Mouse (Mus musculus): ENCODE data around the gene Exph5.

Exph5 gene

GRCm38 (mm10) chr9:53356219-53357155, 55.0 kb downstream of the Exph5 start:
- DNase-seq (ENCODE audit: low spot score in 2 of 2): no peak

GRCm38 (mm10) chr9:53371339-53371738, 69.9 kb downstream of the Exph5 start:
- no peak for DNase-seq (ENCODE audit: low spot score in 2 of 2)

GRCm38 (mm10) chr9:53375907-53376306, 74.4 kb downstream of the Exph5 start:
- no peak for DNase-seq (ENCODE audit: low spot score in 2 of 2)

- no peak for DNase-seq (ENCODE audit: low spot score in 2 of 2)
Measured at GRCm38 (mm10) chr9:53376820-53377219, 75.3 kb downstream of the Exph5 start.

- DNase-seq (ENCODE audit: low spot score in 2 of 2): no peak
Measured at GRCm38 (mm10) chr9:53377597-53377996, 76.1 kb downstream of the Exph5 start.

GRCm38 (mm10) chr9:53378171-53378570, 76.7 kb downstream of the Exph5 start:
- DNase-seq (ENCODE audit: low spot score in 2 of 2): no peak

- DNase-seq (ENCODE audit: low spot score in 2 of 2): no peak
Measured at GRCm38 (mm10) chr9:53380595-53380994, 79.1 kb downstream of the Exph5 start.

DNA sequence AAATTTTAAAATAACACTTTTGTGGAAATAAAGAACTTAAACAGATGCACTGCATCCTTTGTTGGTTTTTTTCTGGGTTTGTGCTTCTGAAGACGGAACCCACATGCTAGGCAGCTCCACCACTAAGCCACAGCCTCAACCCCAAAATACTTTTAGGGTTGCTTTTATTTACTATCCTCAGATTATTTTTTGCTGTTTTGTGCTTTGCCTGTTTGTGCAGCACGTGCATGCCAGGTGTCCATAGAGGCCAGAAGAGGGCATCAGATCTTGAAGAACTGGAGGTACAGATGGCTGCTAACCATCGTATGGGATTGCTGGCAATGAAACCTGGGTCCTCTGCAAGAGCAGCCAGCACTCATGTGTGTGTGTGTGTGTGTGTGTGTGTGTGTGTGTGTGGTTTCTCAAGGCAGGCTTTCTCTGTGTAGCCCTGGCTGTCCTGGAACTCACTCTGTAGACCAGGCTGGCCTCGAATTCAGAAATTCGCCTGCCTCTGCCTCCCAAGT, 79.7 kb downstream of the Exph5 start:
- no peak for DNase-seq (ENCODE audit: low spot score in 2 of 2)

DNA sequence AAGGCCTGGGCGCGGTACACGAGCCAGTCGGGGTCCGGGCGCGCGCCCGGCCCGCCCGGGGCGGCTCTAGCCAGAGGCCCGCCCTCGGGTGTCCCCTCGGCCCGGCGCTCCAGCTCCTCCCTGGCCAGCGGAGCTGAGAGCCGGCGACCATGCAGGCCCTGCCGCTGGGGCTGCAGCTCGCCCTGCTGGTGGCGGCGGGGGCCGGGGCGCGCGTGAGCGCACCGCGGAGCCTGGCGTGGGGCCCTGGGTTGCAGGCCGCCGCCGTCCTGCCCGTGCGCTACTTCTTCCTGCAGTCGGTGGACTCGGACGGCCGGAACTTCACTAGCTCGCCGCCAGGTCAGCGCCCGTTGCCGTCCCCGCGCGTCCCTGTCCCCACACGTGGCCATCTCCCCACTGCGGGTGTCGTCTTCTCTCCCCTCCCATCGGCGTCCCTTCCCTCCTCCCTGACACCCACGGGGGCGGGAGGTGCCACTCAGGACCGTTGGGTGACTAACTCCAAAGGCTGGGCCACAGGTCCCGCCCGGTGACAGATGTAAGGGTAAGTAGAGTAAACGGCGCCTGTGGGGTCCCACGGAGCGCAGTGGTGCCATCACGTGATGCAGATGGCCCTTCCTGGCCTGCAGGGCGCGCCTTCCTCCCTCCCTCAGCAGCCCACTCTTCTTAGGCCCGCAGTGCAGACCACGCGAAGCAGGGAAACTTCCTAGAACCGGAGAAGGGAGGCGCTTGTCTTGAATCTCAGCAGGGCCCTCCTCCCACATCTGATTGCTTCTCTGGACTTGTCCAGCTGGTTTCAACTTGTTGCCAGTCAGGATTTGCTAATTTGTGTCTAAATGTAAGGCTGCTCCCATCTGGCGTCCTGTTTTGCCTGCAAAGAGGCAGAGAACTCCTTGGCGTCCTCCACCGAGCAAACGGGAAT, 82.7 kb downstream of the Exph5 start, which contains the start of gene Kdelc2:
Gene Kdelc2, plus strand, starts transcription at position 75 of the 916 bp plus-strand sequence.
- DNase-seq (ENCODE audit: low spot score in 2 of 2): peak; percentile 76 to 81

DNA sequence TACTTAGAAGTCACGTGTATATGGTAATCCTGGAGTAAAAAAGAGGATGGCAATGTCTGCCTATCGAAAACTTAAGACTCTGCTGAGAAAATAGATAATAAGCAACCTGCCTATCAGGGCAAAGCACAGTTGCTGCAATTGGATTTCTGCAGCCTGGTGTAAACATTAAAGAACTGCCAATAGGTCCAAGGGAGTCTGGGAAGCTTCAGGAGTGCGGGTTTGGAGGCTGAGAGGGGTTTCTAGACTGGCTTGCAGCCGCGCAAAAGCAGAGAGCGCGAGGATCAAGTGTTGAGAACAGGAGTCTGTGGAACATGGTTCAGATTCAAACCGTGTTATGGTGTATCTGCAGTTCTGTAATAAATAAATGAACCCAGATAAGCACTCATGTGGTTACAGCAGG, 83.4 kb downstream of the Exph5 start:
- no peak for DNase-seq (ENCODE audit: low spot score in 2 of 2)

DNA sequence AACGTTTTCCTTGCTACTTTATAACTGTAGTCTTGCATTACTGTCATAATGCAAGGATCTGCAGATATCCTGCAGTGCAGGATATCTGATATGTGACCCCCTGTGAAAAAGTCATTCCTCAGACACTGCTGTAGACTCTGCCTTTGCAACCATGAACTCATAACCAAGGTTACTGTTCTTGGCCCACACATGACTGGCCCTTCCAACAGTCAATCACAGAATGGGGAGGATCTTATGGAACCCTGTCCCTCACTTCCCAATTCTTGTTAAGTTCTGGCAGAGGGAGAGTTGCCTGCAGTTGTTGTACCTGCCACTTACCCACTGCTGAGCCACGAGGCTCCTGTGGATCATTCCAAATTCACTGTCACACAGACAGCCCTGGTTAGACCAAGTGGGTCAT, 86.0 kb downstream of the Exph5 start:
- no peak for DNase-seq (ENCODE audit: low spot score in 2 of 2)

DNA sequence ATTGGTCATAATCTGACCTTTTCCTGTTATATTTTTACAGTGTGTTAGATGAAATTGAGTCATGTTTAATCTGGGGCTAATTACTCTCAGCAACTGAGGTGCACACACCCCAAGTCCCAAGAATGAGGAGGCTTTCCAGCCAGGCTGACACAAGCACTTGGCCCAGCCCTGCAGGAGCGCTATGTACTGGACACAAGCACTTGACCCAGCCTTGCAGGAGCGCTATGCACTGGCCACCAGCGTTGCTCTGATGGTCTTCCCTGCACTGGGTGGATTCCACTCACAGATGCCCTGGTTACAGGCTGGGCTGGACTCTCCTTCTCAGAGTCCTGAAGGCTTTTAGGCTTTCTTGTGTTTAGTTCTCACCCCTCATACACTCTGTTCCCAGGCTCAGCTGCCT, 87.6 kb downstream of the Exph5 start:
- no peak for DNase-seq (ENCODE audit: low spot score in 2 of 2)

DNA sequence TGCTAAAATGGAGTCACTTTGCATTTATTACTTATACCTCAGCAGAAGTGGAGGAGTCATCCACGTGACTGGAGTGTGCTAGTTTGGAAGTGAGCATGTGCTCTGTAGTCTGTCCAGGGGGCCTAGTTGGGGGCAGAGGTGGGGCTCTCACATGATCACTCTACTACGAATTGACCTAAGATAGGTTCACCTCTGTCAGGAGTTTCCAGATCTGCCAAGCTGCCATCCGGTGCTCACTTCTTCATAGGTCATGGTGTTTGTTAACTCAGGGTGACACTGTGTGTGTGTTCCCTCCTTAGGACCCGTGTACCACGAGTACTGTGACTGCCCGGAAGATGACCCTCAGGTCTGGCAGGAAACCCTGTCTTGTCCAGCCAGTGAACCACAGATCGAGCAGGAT, 88.7 kb downstream of the Exph5 start:
- DNase-seq (ENCODE audit: low spot score in 2 of 2): no peak

DNA sequence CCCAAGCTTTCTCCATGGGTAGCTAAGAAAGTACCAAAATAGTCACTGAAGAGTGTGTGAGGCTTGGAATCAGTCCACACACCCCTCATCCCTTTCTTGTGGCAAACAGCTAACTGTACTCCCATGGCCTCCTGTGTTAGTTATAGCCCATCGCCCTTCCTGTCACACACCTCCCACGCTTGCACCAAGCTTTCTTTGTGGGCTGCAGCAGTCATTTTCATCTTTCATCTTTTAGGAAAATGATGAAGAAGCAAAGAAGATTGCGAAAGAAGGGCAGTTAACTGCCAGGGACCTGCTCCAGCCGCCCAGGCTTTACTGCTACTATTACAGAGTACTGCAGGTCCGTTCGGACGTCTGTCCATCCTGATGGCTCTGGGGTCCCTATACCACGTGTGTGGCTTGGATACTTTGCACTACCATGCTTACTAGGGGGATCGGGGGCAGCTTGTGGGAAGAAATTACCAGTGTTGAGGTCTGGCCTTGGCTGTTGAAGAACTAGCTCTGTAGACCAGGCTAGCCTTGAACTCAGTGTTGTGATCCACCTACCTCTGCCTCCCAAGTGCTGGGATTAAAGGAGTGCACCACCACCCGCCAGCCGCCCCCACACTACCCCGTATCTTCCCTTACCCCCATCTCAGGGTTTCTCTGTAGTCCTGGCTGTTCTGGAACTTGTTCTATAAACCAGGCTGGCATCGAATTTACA, 96.4 kb downstream of the Exph5 start:
- DNase-seq (ENCODE audit: low spot score in 2 of 2): no peak

- DNase-seq (ENCODE audit: low spot score in 2 of 2): no peak
Measured at GRCm38 (mm10) chr9:53398388-53398700, 96.9 kb downstream of the Exph5 start.

- DNase-seq (ENCODE audit: low spot score in 2 of 2): no peak
Measured at GRCm38 (mm10) chr9:53399537-53399936, 98.1 kb downstream of the Exph5 start.

DNA sequence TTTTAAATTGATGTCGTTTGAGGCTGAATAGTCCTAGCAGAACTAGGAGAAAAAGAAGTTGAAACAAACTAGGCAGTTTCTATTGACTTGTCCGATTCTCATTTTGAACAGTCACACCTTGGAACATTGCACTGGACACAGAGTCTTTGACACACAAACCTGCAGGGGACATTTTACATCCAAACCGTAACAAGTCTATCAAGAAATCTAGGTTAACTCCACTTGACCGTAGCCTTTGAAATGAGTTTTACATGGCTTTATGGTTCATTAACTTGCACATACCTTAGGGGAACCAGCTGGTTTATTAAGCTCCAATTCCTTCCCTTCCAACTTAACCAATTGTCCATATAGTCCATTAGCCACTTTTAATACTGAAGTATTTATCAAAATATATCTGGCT, 99.2 kb downstream of the Exph5 start:
- no peak for DNase-seq (ENCODE audit: low spot score in 2 of 2)

GRCm38 (mm10) chr9:53401146-53401545, 99.7 kb downstream of the Exph5 start:
- no peak for DNase-seq (ENCODE audit: low spot score in 2 of 2)

GRCm38 (mm10) chr9:53402291-53402711, 100.8 kb downstream of the Exph5 start, which contains the start of gene 4930550C14Rik:
4930550C14Rik (plus strand) TSS chr9:53402325.
- DNase-seq (ENCODE audit: low spot score in 2 of 2): peak in 1 of 2 experiments; percentile 28

GRCm38 (mm10) chr9:53402991-53403390, 101.5 kb downstream of the Exph5 start:
- no peak for DNase-seq (ENCODE audit: low spot score in 2 of 2)

DNA sequence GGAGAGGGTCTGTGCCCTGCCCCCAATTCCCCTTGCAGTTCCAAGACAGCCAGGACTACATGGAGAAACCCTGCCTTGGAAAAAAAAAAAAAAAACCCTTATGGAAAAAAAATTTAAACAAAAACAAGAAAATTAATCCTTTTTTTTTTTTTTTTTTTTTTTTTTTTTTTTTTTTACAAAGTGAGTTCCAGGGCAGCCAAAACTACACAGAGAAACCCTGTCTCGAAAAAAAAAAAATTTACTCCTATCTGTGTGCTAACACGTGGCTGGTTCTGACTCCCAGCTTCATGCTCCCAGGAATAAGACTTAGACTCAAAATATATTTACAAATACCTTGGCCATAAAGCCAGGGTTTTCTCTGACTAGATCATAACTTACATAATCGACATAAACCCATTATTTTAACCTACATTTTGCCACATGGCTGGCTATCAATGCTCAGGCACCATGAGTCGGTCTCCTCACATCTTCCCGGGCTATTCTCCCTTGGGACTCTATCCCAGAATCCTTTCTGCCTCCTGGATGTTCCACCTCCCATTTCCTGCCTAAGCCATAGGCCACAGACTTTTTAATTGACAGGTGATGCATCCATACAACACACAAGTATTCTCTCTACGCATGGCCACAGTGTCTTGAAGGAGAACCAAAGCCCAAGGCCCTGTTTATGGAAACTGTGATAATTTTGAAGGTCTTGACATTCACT, 102.7 kb downstream of the Exph5 start:
- no peak for DNase-seq (ENCODE audit: low spot score in 2 of 2)

Data from frontal cortex, postnatal 10 days (tissue).